Mouse (Mus musculus) heart, embryonic 10.5 days (tissue): ENCODE measurements around the gene Cant1. TPM values are rescaled to one million over a fixed set of nuclear protein-coding genes. Genes with fewer than 3 reads are reported as not detected.
A peak's percentile ranks its signal among the peaks of the same experiment; 100 is the strongest.

Experiments used
- DNase-seq: peaks from one replicate; pipeline ENCODE4 v3.0.0-alpha.2; 2017; ENCODE audit warnings: low spot score
- H3K27ac ChIP-seq: fragments of 300-500 bp; sonication (generic); 2 replicates; pipeline ENCODE4 v1.5.1; 2016; ENCODE audit warnings: mild to moderate bottlenecking
- H3K27me3 ChIP-seq: fragments of 300-500 bp; sonication (generic); 2 replicates; pipeline ENCODE4 v1.6.1; 2016; ENCODE audit warnings: mild to moderate bottlenecking; ENCODE audit not compliant: poor library complexity, insufficient read depth, severe bottlenecking
- H3K36me3 ChIP-seq: fragments of 300-500 bp; sonication (generic); 2 replicates; pipeline ENCODE4 v1.6.1; 2016; ENCODE audit warnings: mild to moderate bottlenecking, moderate library complexity
- H3K4me1 ChIP-seq: fragments of 300-500 bp; sonication (generic); 2 replicates; pipeline ENCODE4 v1.6.1; 2016; ENCODE audit warnings: mild to moderate bottlenecking
- H3K4me3 ChIP-seq: fragments of 300-500 bp; sonication (generic); 2 replicates; pipeline ENCODE4 v1.5.1; 2016; ENCODE audit warnings: mild to moderate bottlenecking, moderate library complexity
- H3K9me3 ChIP-seq: fragments of 300-500 bp; sonication (generic); 2 replicates; pipeline ENCODE4 v1.6.1; 2016; ENCODE audit warnings: mild to moderate bottlenecking, moderate library complexity
- WGBS: fragments of 180-500 bp; shearing (Covaris S2); methylation state at CpG from one replicate; pipeline ENCODE4 v1.1.7; 2016; 5-methylcytosine and 5-hydroxymethylcytosine counted together
- polyA plus RNA-seq: library from polyadenylated mRNA; unstranded; fragments of >200 nt; fragmentation: Nextera tagmentation; extraction: Ambion mirVana; gene quantifications from 2 replicates; pipeline ENCODE4 v1.2.1, GENCODE M21; 2016

Gene Cant1
- polyA plus RNA-seq, 1 experiment from 2014 or later: 22.4 TPM

DNA sequence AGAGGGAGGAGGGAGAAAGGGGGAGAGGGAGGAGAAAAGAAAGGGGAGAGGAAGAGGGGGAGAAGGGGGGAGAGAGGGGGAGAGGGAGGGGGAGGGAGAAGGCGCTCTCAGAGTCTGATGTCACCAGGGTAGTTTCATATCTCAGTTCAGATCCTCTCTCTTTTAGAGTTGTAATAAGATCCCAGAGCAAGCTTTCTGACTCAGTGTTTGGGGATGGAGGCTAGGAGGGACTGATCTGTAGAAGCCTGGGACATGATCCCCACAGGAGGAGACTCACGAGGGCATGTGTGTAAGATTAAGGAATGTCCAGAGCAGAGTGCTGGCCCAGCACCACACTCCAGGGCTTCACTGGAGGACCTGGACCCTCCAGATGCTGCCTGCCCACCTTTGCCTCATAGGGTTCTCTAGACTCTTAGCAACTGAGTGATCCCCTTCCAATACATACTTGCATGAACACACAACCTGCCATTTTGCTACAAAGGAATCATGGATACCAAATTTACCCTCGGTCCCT, 8.4 kb upstream of the Cant1 start:
- H3K27ac ChIP-seq: peak overlapping the region; percentile 43; the same call in 1 of the 2 replicates
- DNase-seq: no peak
- H3K27me3 ChIP-seq: peaks cover 14% of the 10 kb centered on the region
- peaks cover 72% of the 10 kb centered on the region for H3K4me1 ChIP-seq
- WGBS: 34% methylated on average over 3 of the region's 3 CpGs
- no peak overlapping the region for H3K4me3 ChIP-seq
- no peaks in the 10 kb centered on the region for H3K36me3 ChIP-seq
- no peaks in the 10 kb centered on the region for H3K9me3 ChIP-seq

DNA sequence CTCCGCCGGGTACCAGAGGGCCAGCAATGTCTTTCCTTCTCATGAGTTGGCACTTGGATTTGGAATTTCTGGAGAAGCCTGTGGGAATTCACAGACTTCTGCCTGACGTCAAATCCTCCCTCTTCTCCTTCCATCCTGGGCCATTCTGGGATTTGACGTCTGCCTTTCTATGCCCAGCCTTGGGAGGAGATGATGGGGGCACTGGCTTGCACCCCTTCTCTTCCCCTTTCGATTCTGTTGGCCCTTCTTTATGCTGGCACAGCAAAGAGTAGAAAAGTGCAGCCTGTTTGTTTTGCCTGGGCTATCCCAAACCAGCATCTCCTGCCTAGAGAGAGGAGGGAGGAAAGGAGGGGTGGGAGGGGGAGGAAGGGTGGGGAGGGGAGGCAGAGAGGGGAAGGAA, 7.9 kb upstream of the Cant1 start:
- Histone ChIP-seq H3K4me3 (no peak overlapping the region), H3K36me3 (no peaks in the 10 kb centered on the region), H3K27ac (no peak overlapping the region), H3K9me3 (no peaks in the 10 kb centered on the region), H3K27me3 (peaks cover 14% of the 10 kb centered on the region), H3K4me1 (peaks cover 68% of the 10 kb centered on the region)
- no peak for DNase-seq
- WGBS: 66% methylated on average over 5 of the region's 5 CpGs

DNA sequence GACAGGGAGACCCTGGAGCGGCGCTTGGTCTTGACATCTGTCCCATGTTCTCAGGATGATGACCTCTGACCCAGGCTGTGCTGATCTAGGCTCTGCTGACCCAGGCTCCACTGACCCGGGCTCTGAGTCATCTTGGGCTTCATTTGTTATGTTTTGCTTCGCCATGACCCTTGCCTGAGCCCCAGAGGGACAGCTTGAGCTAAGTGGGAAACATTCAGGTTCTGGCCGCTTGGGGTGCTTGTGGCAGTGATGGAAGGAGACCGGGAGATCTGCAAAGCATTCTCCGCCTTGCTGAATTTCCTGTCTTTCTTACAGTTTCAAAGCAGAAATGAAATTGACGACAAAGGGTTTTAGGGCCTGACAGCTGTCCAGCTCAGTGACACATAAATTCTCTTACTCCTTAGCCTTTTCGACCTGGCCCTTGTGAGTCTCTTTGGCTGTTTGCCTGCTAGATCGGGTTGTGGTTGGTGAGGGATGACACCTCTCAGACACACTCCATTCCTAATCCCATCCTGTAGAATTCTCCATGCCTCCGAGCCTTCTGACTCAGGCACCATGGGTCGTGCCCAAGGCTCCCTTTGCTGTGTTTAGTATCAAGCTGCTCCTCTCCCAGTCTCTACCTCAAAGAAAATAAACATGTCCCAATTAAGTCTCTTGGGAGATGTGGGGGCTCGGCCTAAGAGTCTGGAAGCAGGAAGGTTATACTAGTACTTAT, 5.9 kb upstream of the Cant1 start:
- no peak for DNase-seq
- H3K36me3 ChIP-seq: no peaks in the 10 kb centered on the region
- WGBS: 50% methylated on average over 13 of the region's 13 CpGs
- H3K4me1 ChIP-seq: peaks cover 56% of the 10 kb centered on the region
- H3K27me3 ChIP-seq: peaks cover 14% of the 10 kb centered on the region
- H3K4me3 ChIP-seq: no peak overlapping the region
- H3K27ac ChIP-seq: no peak overlapping the region
- no peaks in the 10 kb centered on the region for H3K9me3 ChIP-seq

DNA sequence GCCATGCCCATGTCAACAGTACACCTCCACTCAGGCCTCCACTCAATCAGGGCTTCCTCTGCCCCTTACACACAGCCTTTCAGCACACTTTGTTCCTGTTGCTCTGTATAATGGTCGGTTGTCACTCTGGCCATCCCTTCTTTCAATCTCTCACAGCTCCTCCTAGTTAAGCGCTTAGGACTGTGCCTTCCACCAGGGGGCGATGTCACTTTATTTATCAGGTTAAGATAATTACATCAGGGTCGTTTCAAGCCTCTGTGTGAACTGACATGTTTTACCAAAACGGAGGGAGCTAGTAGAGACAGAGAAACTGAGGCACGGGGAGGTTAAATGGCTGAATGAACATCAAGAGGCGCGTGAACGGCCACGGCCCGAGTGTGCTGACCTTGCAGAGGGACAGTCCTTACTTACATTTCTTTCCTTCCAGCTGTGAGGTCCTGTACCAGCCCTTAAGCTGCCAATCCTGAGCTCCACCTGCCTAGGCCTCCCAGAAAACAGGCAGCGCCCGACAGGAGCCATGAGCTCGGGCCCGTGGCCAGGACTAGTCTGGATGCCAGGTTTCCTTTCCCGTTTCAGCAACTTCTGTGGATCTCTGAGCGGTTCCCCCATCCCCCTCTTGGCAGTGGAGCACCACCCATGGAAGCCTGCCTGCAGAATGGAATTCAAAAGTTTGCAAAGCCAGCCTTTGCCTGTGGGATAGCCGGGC, 4.5 kb upstream of the Cant1 start:
- Histone ChIP-seq H3K9me3 (no peaks in the 10 kb centered on the region), H3K4me1 (peaks cover 53% of the 10 kb centered on the region), H3K27me3 (peaks cover 8% of the 10 kb centered on the region), H3K36me3 (no peaks in the 10 kb centered on the region), H3K4me3 (peak overlapping the region; percentile 49), H3K27ac (peak overlapping the region; percentile 56; the same call in 1 of the 2 replicates)
- WGBS: 6% methylated on average over 18 of the region's 18 CpGs
- DNase-seq: peak; percentile 87

DNA sequence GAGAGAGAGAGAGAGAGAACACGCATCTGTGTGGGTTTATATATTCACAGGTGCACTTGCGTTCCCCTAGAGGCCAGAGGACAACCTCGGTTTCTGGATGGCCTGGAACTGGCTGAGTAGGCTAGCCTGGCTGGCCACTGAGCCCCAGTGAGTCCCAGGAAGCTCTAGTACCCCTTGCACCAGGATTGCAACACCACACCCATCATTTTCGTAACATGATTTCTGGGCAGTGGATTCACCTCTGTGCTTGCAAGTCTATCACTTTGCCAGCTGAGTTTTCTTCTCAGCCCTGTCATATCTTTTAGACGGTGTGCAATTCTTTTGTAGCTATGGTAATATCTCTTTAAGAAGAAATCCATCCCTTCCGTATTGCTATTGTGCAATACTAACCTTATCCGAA, 1.4 kb upstream of the Cant1 start:
- Histone ChIP-seq H3K27ac (no peak overlapping the region), H3K4me1 (peaks cover 48% of the 10 kb centered on the region), H3K4me3 (no peak overlapping the region), H3K36me3 (peaks cover 18% of the 10 kb centered on the region), H3K27me3 (peaks cover 5% of the 10 kb centered on the region; the same call in 1 of the 2 replicates), H3K9me3 (no peaks in the 10 kb centered on the region)
- WGBS: 68% methylated on average over 7 of the region's 7 CpGs
- no peak for DNase-seq

DNA sequence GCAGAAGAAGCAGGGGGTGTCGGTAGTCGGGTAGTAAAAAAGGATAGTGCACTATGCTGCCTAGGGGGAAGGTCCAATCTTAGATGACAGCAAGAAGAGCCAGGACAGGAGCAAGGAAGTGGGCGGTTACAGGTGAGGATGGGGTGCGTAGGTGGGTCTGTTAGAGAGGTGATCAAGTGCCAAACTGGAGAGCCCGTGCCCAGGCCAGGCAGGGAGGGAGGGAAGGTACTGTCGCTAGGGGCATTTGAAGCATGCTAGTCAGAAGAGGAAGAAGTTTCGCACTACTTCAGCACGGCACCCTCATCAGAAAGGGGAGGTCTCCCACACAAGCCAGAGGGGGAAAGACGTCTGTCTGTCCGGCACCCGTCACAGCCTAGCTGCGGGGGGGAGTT, 448 bp downstream of the Cant1 start:
- Histone ChIP-seq H3K27ac (peak overlapping the region; percentile 94), H3K36me3 (peaks cover 35% of the 10 kb centered on the region), H3K4me1 (peaks cover 32% of the 10 kb centered on the region), H3K9me3 (no peaks in the 10 kb centered on the region), H3K4me3 (peak overlapping the region; percentile 92), H3K27me3 (peaks cover 5% of the 10 kb centered on the region; the same call in 1 of the 2 replicates)
- DNase-seq: no peak
- 7% methylated on average over 12 of the region's 12 CpGs for WGBS

DNA sequence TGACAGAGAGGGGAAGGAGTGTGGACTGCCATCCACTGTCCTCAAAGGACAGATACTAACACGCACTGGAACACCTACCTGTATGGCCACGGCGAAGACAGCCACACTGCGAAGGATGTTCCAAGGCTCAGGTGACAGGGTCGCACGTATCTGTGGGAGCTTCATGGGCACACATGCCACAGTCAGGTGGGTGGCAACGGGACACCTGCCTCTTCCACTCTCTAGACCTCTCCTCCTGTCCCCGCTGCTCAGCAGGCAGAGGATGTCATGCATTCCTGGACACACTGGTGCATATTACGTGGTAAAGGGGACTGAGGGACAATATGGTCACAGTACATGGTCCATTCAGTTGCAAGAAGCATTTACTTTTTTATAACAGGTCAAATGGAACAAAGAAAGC, 1.4 kb downstream of the Cant1 start:
- Histone ChIP-seq H3K9me3 (no peaks in the 10 kb centered on the region), H3K27ac (no peak overlapping the region), H3K4me3 (peak overlapping the region; percentile 92), H3K27me3 (0 out of 2 replicates have a peak, but pooled peaks cover under 1% of the 10 kb centered on the region), H3K36me3 (peaks cover 35% of the 10 kb centered on the region), H3K4me1 (peaks cover 35% of the 10 kb centered on the region)
- 94% methylated on average over 9 of the region's 9 CpGs for WGBS
- no peak for DNase-seq

DNA sequence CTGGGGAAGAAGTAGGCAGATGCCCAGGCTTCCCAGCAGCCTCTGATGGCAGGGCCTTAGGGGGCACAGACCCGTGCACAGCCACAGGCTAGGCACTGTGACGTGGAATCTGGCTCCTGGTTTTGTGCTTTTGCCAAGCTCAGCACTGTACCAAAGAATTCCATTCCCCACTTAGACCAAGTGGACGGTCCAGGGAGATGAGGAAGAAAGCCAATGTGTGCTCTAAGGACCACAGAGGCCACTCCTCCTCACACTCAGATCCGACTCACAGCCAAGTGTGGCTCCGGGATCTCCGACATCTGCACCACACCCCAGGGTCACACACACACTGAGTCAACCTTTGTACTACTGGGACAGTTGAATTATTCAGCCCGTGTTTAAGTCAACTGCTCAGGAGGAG, 2.8 kb downstream of the Cant1 start:
- Histone ChIP-seq H3K36me3 (peaks cover 47% of the 10 kb centered on the region), H3K4me3 (no peak overlapping the region), H3K27me3 (no peaks in the 10 kb centered on the region), H3K27ac (no peak overlapping the region), H3K9me3 (no peaks in the 10 kb centered on the region), H3K4me1 (peaks cover 42% of the 10 kb centered on the region)
- DNase-seq: no peak
- WGBS: 91% methylated on average over 7 of the region's 7 CpGs

DNA sequence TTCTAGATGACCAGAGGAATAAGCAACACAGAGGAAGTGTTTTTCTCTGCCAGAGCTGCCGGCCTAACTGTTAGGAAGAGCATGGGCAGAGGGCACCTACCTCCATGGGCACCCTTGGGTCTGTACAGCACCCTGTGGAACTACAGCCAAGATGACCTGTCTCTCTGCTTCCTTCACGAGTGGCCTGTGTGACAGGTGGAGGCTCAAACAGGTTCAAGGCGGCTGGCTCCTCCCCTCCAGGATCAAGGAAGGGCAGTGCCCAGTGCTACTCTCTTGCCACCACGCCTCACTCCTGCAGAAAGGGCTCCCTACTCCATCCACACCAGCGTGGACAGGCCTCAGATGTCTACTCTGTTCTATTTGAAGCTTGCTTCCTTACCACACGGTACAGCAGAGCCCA, 3.3 kb downstream of the Cant1 start:
- no peak overlapping the region for H3K27ac ChIP-seq
- H3K4me3 ChIP-seq: no peak overlapping the region
- H3K27me3 ChIP-seq: no peaks in the 10 kb centered on the region
- H3K36me3 ChIP-seq: peaks cover 51% of the 10 kb centered on the region
- no peak for DNase-seq
- 81% methylated on average over 6 of the region's 6 CpGs for WGBS
- H3K9me3 ChIP-seq: no peaks in the 10 kb centered on the region
- peaks cover 43% of the 10 kb centered on the region for H3K4me1 ChIP-seq

DNA sequence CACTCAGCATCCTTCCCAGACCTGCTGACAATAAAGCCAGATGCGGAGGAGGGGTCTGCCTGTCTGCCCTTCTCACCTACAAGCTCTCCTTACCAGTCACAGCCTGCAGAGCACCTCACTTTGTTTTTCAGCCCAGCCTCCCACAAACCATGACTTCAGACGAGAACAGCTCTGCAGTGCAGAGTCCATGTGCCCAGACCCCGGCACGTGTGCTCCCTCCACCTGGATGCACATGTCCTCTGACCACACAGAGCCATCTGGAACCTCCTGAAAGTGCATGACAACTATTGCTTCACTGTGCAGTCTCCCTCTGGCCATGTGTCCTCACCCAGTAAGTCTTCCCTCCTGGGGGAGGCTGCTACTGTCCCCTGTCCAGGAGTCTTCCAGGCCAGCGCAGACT, 4.6 kb downstream of the Cant1 start:
- 0 out of 2 replicates have a peak, but pooled peaks cover 3% of the 10 kb centered on the region for H3K27me3 ChIP-seq
- no peak for DNase-seq
- peaks cover 45% of the 10 kb centered on the region for H3K4me1 ChIP-seq
- H3K27ac ChIP-seq: no peak overlapping the region
- no peaks in the 10 kb centered on the region for H3K9me3 ChIP-seq
- H3K36me3 ChIP-seq: peaks cover 64% of the 10 kb centered on the region
- 94% methylated on average over 5 of the region's 5 CpGs for WGBS
- H3K4me3 ChIP-seq: no peak overlapping the region

DNA sequence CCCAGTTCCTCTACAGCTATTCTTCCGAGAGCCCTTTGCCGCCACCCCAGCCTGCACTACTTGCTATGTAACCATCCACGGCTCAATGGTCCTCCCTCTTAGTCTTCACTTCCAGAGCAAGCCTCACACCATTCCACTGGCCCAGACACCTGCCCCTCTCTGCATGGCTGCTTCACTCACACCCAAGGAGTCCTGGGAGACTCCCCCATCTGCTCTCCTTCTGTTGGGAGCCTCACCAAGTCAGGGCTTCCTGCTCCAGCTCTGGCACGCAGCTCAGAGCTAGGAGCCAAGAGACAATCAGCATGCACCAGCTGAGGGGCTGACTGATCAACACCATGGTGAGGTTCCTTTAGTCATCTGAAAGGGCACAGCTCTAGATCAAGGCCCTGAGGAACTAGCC, 5.8 kb downstream of the Cant1 start:
- no peaks in the 10 kb centered on the region for H3K9me3 ChIP-seq
- peaks cover 52% of the 10 kb centered on the region for H3K4me1 ChIP-seq
- H3K27me3 ChIP-seq: 0 out of 2 replicates have a peak, but pooled peaks cover 3% of the 10 kb centered on the region
- DNase-seq: no peak
- peaks cover 74% of the 10 kb centered on the region for H3K36me3 ChIP-seq
- WGBS: 84% methylated on average over 4 of the region's 4 CpGs
- no peak overlapping the region for H3K27ac ChIP-seq
- H3K4me3 ChIP-seq: no peak overlapping the region

DNA sequence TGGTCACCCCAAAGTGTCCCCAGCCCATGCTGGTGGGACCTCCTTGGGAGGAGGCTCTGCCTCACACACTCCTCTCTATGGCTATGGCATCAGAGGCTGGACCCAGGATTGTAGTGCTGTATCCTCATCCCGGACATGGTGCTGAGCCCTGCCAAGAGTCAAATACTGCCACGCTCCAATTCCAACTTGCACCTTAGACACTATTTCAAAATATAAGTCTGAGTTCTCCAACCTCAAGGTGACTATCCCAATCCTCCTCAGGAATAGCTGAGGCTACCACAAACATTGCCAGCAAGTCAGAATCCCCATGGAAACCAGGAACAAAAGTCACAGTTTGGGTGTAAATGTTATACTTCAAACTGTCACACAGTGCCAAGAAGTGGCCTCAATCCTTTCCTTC, 6.3 kb downstream of the Cant1 start:
- Histone ChIP-seq H3K36me3 (peaks cover 79% of the 10 kb centered on the region), H3K9me3 (no peaks in the 10 kb centered on the region), H3K4me1 (peaks cover 50% of the 10 kb centered on the region), H3K27ac (no peak overlapping the region), H3K4me3 (no peak overlapping the region), H3K27me3 (0 out of 2 replicates have a peak, but pooled peaks cover 3% of the 10 kb centered on the region)
- 86% methylated on average over 2 of the region's 2 CpGs for WGBS
- DNase-seq: no peak

DNA sequence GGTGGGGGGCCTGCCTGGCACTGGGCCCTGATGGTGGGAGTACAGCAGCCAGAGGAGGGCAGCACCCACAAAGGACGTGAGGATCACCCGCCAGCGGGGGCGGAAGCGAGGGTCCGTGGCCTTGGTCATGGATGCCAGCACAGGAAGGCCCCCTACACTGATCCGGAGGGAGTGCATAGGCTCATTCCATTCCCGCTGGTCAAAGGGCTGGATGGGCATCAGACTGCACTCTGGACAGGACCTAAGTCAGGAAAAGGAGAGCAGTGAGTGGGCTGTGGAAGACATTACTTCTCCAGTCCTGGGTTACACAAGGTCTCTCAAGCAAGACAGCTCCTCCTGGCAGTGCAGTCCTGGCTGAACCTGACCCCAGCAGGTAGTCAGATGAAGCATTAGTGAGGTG, 7.6 kb downstream of the Cant1 start:
- Histone ChIP-seq H3K4me3 (no peak overlapping the region), H3K27me3 (0 out of 2 replicates have a peak, but pooled peaks cover 3% of the 10 kb centered on the region), H3K36me3 (peaks cover 85% of the 10 kb centered on the region), H3K27ac (no peak overlapping the region), H3K4me1 (peaks cover 49% of the 10 kb centered on the region), H3K9me3 (no peaks in the 10 kb centered on the region)
- no peak for DNase-seq
- WGBS: 92% methylated on average over 8 of the region's 8 CpGs
